Mouse (Mus musculus) left cerebral cortex, adult 2 months (tissue): ENCODE data around the gene March9. TPM values are rescaled to one million over a fixed set of nuclear protein-coding genes. Genes with fewer than 3 reads are reported as not detected.
A peak's percentile ranks its signal among the peaks of the same experiment; 100 is the strongest.

Source experiments
- DNase-seq, 2 experiments: peaks; one replicate each; pipeline ENCODE4 v3.0.0; 2021 to 2022; ENCODE audit warnings: low spot score in 2 of 2, mixed read lengths in 1 of 2; ENCODE audit errors: extremely low spot score in 1 of 2
- H3K27ac ChIP-seq: fragments of 200-600 bp; 2 replicates; pipeline ENCODE4 v1.8.1; 2022
- H3K4me3 ChIP-seq: fragments of 200-600 bp; 2 replicates; pipeline ENCODE4 v1.8.1; 2022
- CTCF ChIP-seq: fragments of 200-600 bp; IDR thresholded peaks from 2 replicates; pipeline ENCODE4 v1.8.1; 2022; ENCODE audit warnings: antibody characterized with exemption, mild to moderate bottlenecking, moderate library complexity
- intact Hi-C: fragments of 180-260 bp; cut with DNase I; formaldehyde crosslinking; loops from one replicate; pipeline ENCODE4 v1.15.1; 2025
- long read RNA-seq, 2 experiments: library from polyadenylated mRNA; stranded (forward); transcript quantifications; one replicate each; pipeline ENCODE4 v2.0.0; 2021; ENCODE audit warnings: borderline mapping rate in 2 of 2
- total RNA-seq, 2 experiments: library from RNA; stranded (reverse); gene quantifications; 2 replicates each; pipeline ENCODE4 v1.2.3; 2021

Gene March9
- 10 to 100 TPM; 18.1 to 22.5 TPM for total RNA-seq
- long read RNA-seq, experiment 1, partial matches to known transcripts = 1 of 4 reads
- long read RNA-seq, experiment 1, other reads (novel, unspliced or antisense) = 0 of 4 reads
- long read RNA-seq, experiment 2, partial matches to known transcripts = 0 of 3 reads
- long read RNA-seq, experiment 2, other reads (novel, unspliced or antisense) = 1 of 3 reads

DNA sequence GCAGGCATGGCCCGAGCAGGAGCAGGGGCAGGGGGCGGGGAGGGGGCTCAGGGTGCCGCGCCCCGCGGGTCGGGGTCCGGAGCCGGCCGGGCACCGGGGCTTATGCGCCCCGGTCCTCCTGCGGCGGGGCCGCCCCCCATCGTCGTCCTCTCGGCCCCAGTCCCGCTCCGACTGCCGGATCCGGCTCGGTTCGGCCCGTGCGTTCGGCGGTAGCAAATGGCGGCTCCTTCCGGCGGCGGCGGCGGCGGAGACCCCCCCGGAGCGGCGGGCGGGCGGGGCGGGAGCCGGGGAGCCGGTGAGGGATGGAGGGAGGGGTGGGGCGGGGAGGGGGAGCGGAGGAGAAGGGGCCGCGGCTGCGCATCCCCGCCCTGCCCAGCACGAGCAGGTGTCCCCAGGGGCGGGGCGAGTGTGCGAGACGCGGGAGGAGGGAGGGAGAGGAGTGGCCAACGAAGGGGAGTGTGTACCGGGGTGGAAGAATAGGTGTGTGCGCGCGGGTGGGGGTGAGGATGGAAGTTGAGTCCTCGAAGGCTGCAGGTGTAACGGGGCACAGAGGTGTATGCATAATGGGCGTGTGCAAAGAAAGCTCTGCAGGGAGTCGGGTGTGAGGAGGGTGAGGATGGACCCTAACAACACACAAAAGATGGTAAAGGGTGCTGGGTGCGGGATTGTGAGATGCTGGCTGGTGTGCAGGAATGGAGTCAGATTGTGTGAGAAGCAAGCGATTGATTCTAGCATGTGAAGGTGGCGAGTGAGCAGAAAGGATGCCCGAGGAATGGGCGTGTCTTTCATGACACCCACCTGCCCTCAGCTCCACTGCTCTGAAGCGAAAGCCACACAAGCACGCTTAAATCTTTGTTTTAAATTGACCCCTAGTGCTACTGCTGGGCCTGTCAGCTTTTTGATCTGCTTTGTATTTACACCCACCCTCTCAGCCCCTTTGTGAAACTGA is at the start of gene March9:
Gene March9, minus strand, starts transcription at position 217 of the 949 bp plus-strand sequence.
- Histone ChIP-seq H3K27ac (peak within 1 kb of the TSS; percentile 70), H3K4me3 (peak within 1 kb of the TSS; percentile 64)
- intact Hi-C loops = loop anchor here (5.0 kb wide), 1 partner anchor 562 kb away; the partner anchor contains the start of gene Lrp1
- TF ChIP-seq CTCF = no peak
- DNase-seq = peak; percentile 69 to 82

DNA sequence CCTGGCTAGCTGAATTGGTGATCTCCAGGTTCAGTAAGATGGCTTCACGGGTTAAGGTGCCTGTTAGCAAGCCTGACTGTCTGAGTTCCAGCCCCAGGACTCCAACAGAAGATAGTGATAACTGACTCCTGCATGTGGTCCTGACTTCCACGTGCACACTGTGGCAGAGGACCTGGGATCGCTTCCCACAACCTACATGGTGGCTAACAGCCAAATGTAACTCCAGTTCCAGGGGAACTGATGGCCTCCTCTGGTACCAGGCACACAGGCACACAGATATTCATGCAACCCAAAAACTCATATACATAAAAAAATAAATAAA is 48.2 kb upstream of the March9 start:
- Histone ChIP-seq H3K27ac (no peak overlapping the region), H3K4me3 (no peak overlapping the region)
- TF ChIP-seq CTCF = no peak
- no peak for DNase-seq
- intact Hi-C loops = no loop called here

DNA sequence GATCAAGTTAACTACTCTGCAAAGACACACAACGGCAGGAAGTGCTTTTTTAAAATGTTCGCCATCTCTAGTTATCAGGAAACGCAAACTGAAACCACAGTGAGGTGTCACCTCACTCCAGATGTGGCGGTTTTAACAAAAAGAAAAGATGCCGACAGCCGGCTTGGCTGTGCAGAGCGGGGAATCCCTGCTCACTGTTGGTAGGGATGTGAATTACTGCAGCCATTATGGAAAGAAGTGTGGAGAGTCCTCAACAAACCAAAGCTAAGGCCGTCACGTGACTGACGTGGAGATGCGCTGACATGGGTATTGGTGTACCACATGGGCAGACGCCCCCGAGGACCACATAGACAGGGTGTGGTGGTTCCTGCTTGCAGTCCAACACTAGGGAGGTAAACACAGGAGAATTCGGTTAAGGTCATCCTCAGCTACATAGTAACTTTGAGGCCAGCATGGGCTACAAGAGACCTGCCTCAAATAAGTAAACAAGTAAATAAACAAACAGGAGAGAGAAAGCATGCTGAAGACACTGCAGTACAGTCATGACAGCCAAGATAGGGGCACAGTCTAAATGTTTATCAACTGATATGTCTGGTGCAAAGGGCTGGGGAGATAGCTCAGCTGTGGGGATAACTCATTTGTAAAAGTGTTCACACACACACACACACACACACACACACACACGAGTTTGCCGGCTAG is 47.7 kb upstream of the March9 start:
- no peak for TF ChIP-seq CTCF
- intact Hi-C loops = no loop called here
- no peak overlapping the region for H3K27ac ChIP-seq
- no peak for DNase-seq
- no peak overlapping the region for H3K4me3 ChIP-seq

DNA sequence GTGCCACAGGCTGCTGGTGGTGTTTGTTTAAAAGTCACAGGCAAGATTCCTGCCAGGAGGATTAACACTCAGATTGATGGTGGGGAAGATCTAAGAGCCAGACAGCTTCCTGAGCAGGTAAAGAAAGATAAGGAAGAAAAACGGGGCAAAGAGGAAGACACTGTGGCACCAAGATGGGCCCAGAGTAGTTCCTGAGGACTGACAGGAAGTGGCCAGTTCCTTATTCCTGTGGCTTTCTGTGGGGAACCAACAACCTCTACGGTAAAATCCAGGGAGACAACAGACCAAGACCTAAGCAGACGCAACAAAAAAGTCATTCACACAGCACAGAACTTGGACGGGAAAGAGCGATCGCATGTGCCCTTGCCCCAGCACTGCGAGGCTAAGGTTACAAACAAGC is 43.6 kb upstream of the March9 start:
- TF ChIP-seq CTCF = no peak
- intact Hi-C loops = no loop called here
- Histone ChIP-seq H3K27ac (no peak overlapping the region), H3K4me3 (no peak overlapping the region)
- no peak for DNase-seq

DNA sequence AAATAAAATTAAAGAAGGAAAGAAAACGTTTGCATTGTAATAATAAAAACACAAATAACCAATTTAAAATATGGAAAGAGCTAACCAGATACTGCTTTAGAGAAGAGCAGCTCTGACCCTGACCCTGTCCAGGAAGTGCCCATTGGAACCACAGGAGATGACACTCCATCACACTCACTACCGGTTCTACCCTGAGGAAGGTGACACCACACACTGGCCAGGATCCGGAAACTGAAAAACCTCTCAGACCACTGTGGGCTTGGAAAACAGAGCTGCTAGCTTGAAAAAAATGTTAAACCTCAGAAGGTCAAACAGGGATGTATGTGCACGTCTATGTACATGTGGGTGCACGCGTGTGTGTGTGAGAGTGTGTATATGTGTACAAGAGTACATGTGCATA is 41.2 kb upstream of the March9 start:
- no peak for DNase-seq
- TF ChIP-seq CTCF = no peak
- H3K4me3 ChIP-seq = no peak overlapping the region
- H3K27ac ChIP-seq = no peak overlapping the region
- intact Hi-C loops = no loop called here

DNA sequence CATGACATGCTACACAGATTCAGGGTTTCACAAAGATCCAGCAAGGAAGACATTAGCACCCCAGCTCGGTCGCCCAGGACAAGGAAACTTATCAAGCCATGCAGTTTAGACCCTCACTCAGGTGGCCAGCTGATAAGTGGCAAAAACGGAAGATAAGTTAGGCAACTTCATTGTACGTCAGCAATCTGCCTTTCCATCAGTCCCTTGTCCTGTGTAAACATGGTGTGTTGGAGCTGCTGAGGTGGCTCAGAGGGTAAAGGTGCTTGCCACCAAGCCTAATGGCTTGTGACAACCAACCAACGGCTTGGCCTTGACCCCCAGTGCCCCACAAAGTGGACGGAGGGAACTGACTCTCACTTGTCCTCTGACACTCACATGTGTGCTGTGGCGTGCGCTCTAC is 40.4 kb upstream of the March9 start:
- no peak for DNase-seq
- intact Hi-C loops = no loop called here
- Histone ChIP-seq H3K27ac (no peak overlapping the region), H3K4me3 (no peak overlapping the region)
- no peak for TF ChIP-seq CTCF

DNA sequence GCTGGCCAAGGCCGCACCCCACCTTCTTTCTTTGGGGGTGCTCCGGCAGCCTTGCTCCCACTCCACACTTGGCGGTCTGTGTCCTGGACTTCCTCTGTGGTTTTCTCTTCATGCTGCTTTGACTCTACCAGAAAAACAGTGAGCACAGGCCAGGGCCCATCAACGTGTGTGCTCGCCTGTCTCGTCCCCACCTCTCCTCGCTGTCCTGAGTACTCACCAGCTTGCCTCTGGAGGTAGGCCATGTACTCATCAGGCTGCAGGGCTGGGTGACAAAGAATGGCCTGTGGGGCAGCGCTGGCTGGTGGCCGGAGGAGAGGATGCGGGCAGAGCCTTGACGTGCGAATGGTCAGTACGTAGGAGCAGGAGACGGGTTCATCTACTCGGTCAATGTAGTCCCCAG is 39.9 kb upstream of the March9 start:
- no peak for DNase-seq
- no peak overlapping the region for H3K27ac ChIP-seq
- no peak overlapping the region for H3K4me3 ChIP-seq
- no peak for TF ChIP-seq CTCF
- intact Hi-C loops = no loop called here

DNA sequence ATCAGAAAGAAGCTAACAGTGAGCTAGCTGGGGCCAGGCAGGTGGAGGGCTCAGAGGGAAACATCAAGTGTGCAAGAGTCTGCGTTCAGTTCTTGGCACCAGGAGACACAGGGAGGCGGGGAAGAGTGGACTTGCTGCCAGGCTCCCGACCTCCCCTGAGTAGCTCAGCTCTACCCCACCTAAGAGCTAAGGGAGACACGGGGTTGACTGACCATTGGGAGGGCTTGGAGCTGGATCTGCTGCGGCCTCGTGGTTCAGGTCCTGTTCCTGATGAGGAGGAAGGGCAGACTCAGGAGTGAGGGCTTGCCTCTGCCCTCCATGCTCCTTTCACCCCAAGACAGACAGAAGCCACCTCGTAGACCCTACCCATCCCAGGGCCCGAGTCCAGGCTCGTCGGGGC is 39.2 kb upstream of the March9 start:
- TF ChIP-seq CTCF = no peak
- H3K4me3 ChIP-seq = no peak overlapping the region
- no peak for DNase-seq
- H3K27ac ChIP-seq = no peak overlapping the region
- intact Hi-C loops = no loop called here

DNA sequence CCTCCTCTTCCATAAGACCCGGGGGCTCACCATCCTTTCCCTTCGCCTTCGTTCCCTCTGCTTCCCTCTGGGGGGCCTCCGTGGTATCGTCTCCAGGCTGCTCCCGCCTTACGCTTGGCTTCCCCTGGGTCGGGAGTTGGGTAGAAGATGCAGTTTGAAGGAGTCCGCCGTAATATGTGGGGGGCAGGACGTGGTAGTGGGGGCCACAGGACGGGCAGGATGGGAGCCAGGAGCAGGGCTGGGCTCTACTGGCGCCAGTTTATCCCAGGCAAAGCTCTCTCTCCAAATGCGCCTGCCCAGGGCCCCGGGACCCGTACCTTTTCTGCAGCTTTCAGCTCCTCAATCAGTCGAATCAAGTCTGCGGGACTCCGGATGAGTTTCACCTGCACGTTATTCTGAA is 38.5 kb upstream of the March9 start:
- H3K4me3 ChIP-seq = no peak overlapping the region
- DNase-seq = no peak
- no peak overlapping the region for H3K27ac ChIP-seq
- no peak; the same call in 1 of the 2 replicates for TF ChIP-seq CTCF
- intact Hi-C loops = no loop called here

DNA sequence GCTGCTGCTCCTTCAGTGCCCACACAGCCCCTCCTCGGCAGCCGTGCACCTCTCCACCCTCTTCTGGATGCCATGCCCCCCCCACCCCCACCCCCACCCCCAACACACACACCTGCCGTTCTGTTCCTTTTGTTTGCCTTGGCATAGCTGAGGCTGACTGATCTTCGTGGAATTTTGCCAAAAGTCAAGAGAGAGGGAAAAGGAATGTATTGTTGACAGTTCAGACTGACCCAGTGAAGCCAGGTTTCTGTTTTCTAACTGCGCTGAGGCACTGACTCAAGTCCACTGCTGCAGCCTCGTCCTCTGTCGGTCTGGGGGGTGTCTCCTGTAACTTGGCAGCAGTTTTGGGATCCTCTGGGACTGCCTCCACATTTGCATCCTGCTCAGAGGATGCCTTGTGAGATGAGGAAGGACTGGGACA is 34.4 kb upstream of the March9 start:
- Histone ChIP-seq H3K27ac (peak overlapping the region; percentile 72), H3K4me3 (no peak overlapping the region)
- no peak for DNase-seq
- intact Hi-C loops = no loop called here
- no peak for TF ChIP-seq CTCF

DNA sequence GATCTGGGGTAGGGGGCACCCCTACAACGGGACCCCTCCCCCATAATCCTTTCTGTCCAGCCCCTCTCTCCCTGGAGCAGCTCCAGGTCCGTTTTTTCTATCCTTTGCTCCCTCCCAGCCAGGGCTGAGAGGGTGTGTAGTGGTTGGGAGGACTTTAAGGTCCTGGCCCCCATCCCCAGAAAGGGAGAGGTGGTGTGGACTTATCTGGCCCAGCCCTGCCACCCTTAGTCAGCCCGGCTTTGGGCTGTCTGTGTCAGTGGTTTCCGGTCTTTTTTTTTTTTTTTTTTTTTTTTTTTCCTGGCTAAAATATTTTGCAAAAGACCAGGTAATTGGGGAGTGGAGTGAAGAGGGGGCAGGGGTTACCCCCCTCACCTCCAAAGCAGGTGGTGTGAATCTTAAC is 32.8 kb upstream of the March9 start:
- no peak for TF ChIP-seq CTCF
- intact Hi-C loops = no loop called here
- H3K27ac ChIP-seq = no peak overlapping the region
- peak in 1 of 2 experiments; percentile 18 for DNase-seq
- H3K4me3 ChIP-seq = no peak overlapping the region
